Mouse (Mus musculus) G1E (cell line): ENCODE measurements around the gene Pkn2.

Experiments used
- CTCF ChIP-seq: IDR thresholded peaks from 2 replicates; pipeline ENCODE4 v1.5.1; 2012; ENCODE audit warnings: low read depth, low read length, inconsistent platforms, mixed read lengths
- GATA1 ChIP-seq: IDR thresholded peaks from 2 replicates; pipeline ENCODE4 v1.6.1; 2012; ENCODE audit warnings: borderline replicate concordance, low read length, inconsistent platforms, mixed read lengths

DNA sequence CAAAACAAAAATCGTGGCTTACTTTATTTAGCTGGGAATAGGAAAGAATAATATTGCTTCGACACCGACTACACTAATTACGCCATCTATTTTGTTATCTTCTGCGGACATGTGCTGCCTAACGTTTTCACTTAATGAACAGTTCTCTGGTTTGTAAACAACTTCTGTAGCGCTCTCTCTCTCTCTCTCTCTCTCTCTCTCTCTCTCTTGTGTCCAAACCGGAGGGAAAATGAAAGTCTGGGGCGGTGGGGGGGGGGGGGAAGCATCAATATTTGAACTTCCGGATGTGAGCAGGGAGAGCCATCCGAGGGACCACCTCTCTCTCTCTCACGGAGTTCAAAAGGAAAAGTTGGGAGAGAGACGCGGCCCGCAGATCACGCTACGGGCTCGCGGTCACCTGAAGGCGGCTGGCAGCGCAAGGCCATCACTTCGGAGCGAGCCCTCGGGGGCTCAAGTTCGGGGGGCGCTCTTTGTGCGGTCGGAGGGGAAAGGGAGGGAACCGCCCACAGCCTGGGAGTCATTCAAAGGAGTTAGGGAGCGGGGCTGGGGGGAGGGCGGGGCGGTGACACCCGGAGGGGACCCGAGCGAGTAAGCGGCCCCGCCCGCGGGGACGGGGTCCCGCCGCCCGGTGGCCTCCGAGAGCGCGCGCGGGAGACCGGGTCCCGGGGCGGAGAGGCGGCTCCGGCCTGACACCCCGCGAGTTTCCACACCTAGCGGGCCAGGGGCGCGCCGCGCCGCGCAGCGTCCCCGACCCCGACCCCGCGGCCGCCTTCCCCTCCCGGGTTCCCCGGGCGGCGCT is 815 bp downstream of the Pkn2 start:
- no peak for TF ChIP-seq GATA1
- no peak for TF ChIP-seq CTCF
